Mouse (Mus musculus) lung, postnatal 0 days (tissue): ENCODE measurements around the gene Cwf19l2. TPM values are rescaled to one million over a fixed set of nuclear protein-coding genes. Genes with fewer than 3 reads are reported as not detected.
A peak's percentile ranks its signal among the peaks of the same experiment; 100 is the strongest.
"Not testable (repeated sequence)": the region's sequence is repeated elsewhere in the genome, so short reads cannot be mapped to it uniquely, and the experiment has no call there.

Experiments used
- ATAC-seq: fragments of 200-750 bp; cut with Nextera tagmentation; 2 replicates; pipeline ENCODE4 v1.8.0; 2017; ENCODE audit warnings: moderate library complexity
- DNase-seq: peaks from one replicate; pipeline ENCODE4 v3.0.0-alpha.2; 2016; ENCODE audit warnings: low spot score
- H3K27ac ChIP-seq: fragments of 300-500 bp; sonication (generic); 2 replicates; pipeline ENCODE4 v1.5.1; 2014; ENCODE audit warnings: antibody characterized with exemption, mild to moderate bottlenecking, low read length, mixed read lengths
- H3K27me3 ChIP-seq: fragments of 300-500 bp; sonication (generic); replicated peaks from 2 replicates; pipeline ENCODE4 v1.6.1; 2014; ENCODE audit warnings: low read length, mixed read lengths; ENCODE audit not compliant: insufficient read depth
- H3K36me3 ChIP-seq: fragments of 300-500 bp; sonication (generic); 2 replicates; pipeline ENCODE4 v1.6.1; 2014; ENCODE audit warnings: low read length, mixed read lengths; ENCODE audit not compliant: insufficient read depth
- H3K4me1 ChIP-seq: fragments of 300-500 bp; sonication (generic); 2 replicates; pipeline ENCODE4 v1.6.1; 2014; ENCODE audit warnings: antibody characterized with exemption, low read depth, low read length, mixed read lengths; ENCODE audit not compliant: insufficient read depth
- H3K4me2 ChIP-seq: fragments of 300-500 bp; sonication (generic); replicated peaks from 2 replicates; pipeline ENCODE4 v1.6.1; 2014; ENCODE audit warnings: low read depth, mild to moderate bottlenecking, low read length, moderate library complexity, mixed read lengths
- H3K4me3 ChIP-seq: fragments of 300-500 bp; sonication (generic); 2 replicates; pipeline ENCODE4 v1.5.1; 2014; ENCODE audit warnings: low read depth, low read length
- H3K9ac ChIP-seq: fragments of 300-500 bp; sonication (generic); replicated peaks from 2 replicates; pipeline ENCODE4 v1.6.1; 2014; ENCODE audit warnings: low read depth, mild to moderate bottlenecking
- H3K9me3 ChIP-seq: fragments of 300-500 bp; sonication (generic); 2 replicates; pipeline ENCODE4 v1.6.1; 2016; ENCODE audit warnings: low read length, mixed read lengths
- CTCF ChIP-seq: IDR thresholded peaks from 2 replicates; pipeline ENCODE4 v1.5.1; 2016; ENCODE audit warnings: antibody characterized with exemption, mild to moderate bottlenecking
- EP300 ChIP-seq: IDR thresholded peaks from 2 replicates; pipeline ENCODE4 v1.6.1; 2016; ENCODE audit warnings: antibody characterized with exemption, mild to moderate bottlenecking, control low read depth
- WGBS: fragments of 180-500 bp; shearing (Covaris S2); extraction: QIAGEN DNeasy Blood & Tissue Kit; methylation state at CpG from one replicate; pipeline ENCODE4 v1.1.7; 2014; 5-methylcytosine and 5-hydroxymethylcytosine counted together
- polyA plus RNA-seq: library from polyadenylated mRNA; unstranded; fragments of >200 nt; fragmentation: Nextera tagmentation; extraction: Ambion mirVana; gene quantifications from 2 replicates; pipeline ENCODE4 v1.2.1, GENCODE M21; 2015

Gene Cwf19l2
- 8.2 and 9.9 TPM in 2 replicates for polyA plus RNA-seq

- H3K4me1 ChIP-seq, result no peaks in the 10 kb centered on the region
- peak within 1 kb of the TSS; percentile 60 for H3K4me2 ChIP-seq
- TF ChIP-seq EP300, result 0 out of 2 replicates have a peak, but pooled peaks have one; percentile 7
- peak; percentile 62 for TF ChIP-seq CTCF
- H3K36me3 ChIP-seq, result no peaks in the 10 kb centered on the region
- no peaks in the 10 kb centered on the region for H3K27me3 ChIP-seq
- WGBS, result under 1% methylated on average over 28 of the region's 28 CpGs
- H3K4me3 ChIP-seq, result peak within 1 kb of the TSS; percentile 78
- H3K27ac ChIP-seq, result peak within 1 kb of the TSS; percentile 74
- peak; percentile 98 for DNase-seq
- H3K9me3 ChIP-seq, result no peaks in the 10 kb centered on the region
- H3K9ac ChIP-seq, result peak within 1 kb of the TSS; percentile 66
- ATAC-seq, result peak; percentile 93
Observed at GRCm38 (mm10) chr9:3403251-3404208, at the start of gene Cwf19l2. Cwf19l2 (plus strand) TSS chr9:3403592.

- not testable (repeated sequence) for H3K4me1 ChIP-seq, H3K4me3 ChIP-seq, H3K4me2 ChIP-seq, H3K36me3 ChIP-seq, H3K27me3 ChIP-seq, H3K9ac ChIP-seq, ATAC-seq, DNase-seq, H3K27ac ChIP-seq, H3K9me3 ChIP-seq
- 65% methylated on average over 1 of the region's 1 CpGs for WGBS
Observed at GRCm38 (mm10) chr9:3376323-3376722, 27.1 kb upstream of the Cwf19l2 start.

- Histone ChIP-seq H3K4me2 (peak overlapping the region; percentile 60), H3K4me3 (peak overlapping the region; percentile 78), H3K9me3 (no peaks in the 10 kb centered on the region), H3K36me3 (no peaks in the 10 kb centered on the region), H3K4me1 (no peaks in the 10 kb centered on the region), H3K9ac (peak overlapping the region; percentile 66), H3K27ac (peak overlapping the region; percentile 74), H3K27me3 (no peaks in the 10 kb centered on the region)
- TF ChIP-seq EP300 (no peak), CTCF (no peak)
- WGBS, result under 1% methylated on average over 13 of the region's 13 CpGs
- ATAC-seq, result peak; percentile 16; the same call in 1 of the 2 replicates
- DNase-seq, result peak; percentile 53
Observed at GRCm38 (mm10) chr9:3404372-3404771, 980 bp downstream of the Cwf19l2 start.

DNA sequence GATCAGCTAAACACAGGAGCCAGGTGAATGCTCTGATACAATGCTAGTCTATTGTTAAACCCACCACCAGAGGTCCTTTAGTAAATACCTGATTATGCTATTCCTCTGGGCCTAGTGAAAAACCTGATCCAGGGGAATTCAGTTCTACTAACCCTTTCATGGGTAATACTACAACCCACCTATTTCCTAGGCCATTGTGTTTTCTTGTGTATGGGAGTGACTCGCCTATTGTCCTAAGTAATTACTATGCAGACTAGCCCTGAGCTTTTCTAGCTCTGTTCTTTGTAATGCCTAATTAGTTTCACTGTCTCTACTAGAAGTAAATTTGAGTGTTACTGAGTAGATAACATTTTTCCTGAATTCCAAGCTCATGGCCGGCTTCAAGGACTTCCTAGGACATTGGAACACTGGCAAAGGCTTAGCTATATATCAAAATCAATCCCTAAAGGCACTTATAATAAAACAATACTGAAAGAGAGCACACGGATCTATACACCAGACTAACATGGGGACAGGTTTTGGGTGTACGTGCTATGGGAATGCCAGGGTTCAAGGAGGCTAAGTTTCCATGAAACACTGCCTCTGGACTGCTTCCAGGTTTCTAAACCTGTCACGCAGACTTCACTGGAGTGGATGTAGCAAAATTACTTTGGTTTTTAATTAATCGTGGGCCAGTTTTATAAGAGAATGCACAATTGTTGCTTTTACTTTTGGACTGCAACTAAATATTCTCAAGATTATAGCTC is 36.3 kb downstream of the Cwf19l2 start:
- not testable (repeated sequence) for DNase-seq, H3K27me3 ChIP-seq, H3K4me3 ChIP-seq, H3K9ac ChIP-seq, H3K9me3 ChIP-seq, H3K4me2 ChIP-seq, H3K27ac ChIP-seq, H3K36me3 ChIP-seq, H3K4me1 ChIP-seq, ATAC-seq
- 87% methylated on average over 6 of the region's 6 CpGs for whole genome bisulfite sequencing

GRCm38 (mm10) chr9:3471897-3472296 is 68.5 kb downstream of the Cwf19l2 start:
- no peak for ATAC-seq

GRCm38 (mm10) chr9:3518645-3519044 is 115.3 kb downstream of the Cwf19l2 start:
- no peaks in the 10 kb centered on the region for H3K27me3 ChIP-seq
- no peaks in the 10 kb centered on the region for H3K36me3 ChIP-seq
- H3K4me3 ChIP-seq, result no peak overlapping the region
- WGBS, result 93% methylated on average over 1 of the region's 1 CpGs
- H3K9me3 ChIP-seq, result no peaks in the 10 kb centered on the region
- no peaks in the 10 kb centered on the region for H3K4me1 ChIP-seq
- TF ChIP-seq CTCF, result peak; percentile 9; the same call in 1 of the 2 replicates
- no peak for TF ChIP-seq EP300
- ATAC-seq, result no peak
- no peak for DNase-seq
- H3K27ac ChIP-seq, result no peak overlapping the region
- no peak overlapping the region for H3K9ac ChIP-seq
- no peak overlapping the region for H3K4me2 ChIP-seq

More at GRCm38 (mm10) chr9:3471897-3472296, 68.5 kb downstream of the Cwf19l2 start:
- no peak overlapping the region for H3K4me3 ChIP-seq
- H3K4me1 ChIP-seq, result no peaks in the 10 kb centered on the region
- no peak overlapping the region for H3K9ac ChIP-seq
- H3K4me2 ChIP-seq, result no peak overlapping the region
- H3K36me3 ChIP-seq, result no peaks in the 10 kb centered on the region
- H3K27ac ChIP-seq, result no peak overlapping the region
- H3K27me3 ChIP-seq, result no peaks in the 10 kb centered on the region
- TF ChIP-seq CTCF (no peak), EP300 (no peak)
- no peak for DNase-seq
- no peaks in the 10 kb centered on the region for H3K9me3 ChIP-seq
